Mouse (Mus musculus): Measurements from ENCODE around the gene Rapgef1. TPM values are rescaled to one million over a fixed set of nuclear protein-coding genes. Genes with fewer than 3 reads are reported as not detected.
"Not testable (repeated sequence)": the region's sequence is repeated elsewhere in the genome, so short reads cannot be mapped to it uniquely, and the experiment has no call there.

The Rapgef1 gene
- polyA plus RNA-seq, 2 experiments, result 20.8 to 51.1 TPM

DNA sequence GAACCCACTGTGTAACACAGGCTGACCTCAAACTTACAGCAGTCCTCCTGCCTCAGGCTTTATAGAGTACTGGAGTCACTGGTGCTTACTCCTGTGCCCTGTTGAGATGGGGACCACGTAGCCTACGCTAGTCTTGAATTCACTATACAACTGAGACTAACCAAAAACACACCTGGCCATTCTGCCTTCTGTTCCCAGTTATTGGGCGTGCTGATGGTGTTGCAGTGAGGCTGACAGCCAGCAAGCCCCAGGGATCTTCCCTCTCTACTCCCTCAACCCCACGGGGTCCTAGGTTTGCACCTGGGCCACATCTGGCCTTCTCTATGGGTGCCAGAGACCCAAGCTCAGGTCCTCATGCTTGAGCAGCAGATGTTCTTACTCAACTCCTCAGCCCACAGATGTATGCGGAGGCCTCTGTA, 9.3 kb downstream of the Rapgef1 start:
- Histone ChIP-seq H3K27ac (replicated peaks; ENCODE audit: low read depth, low read length) (no peak overlapping the region), H3K4me3 (replicated peaks; ENCODE audit: low read length) (no peak overlapping the region), H3K9me3 (ENCODE audit: control insufficient read depth, low read length) (no peaks in the 10 kb centered on the region), H3K4me1 (ENCODE audit: control insufficient read depth, insufficient read depth, low read length) (peaks cover 42% of the 10 kb centered on the region), H3K36me3 (ENCODE audit: control insufficient read depth, insufficient read depth, low read length) (0 out of 2 replicates have a peak, but pooled peaks cover 4% of the 10 kb centered on the region), H3K27me3 (ENCODE audit: control insufficient read depth, insufficient read depth, low read length) (no peaks in the 10 kb centered on the region), H3K9ac (ENCODE audit: low read depth, low read length, severe bottlenecking) (no peak overlapping the region), H3K4me2 (replicated peaks; ENCODE audit: low read depth, low read length, severe bottlenecking) (no peak overlapping the region)
- no peak for ATAC-seq (ENCODE audit: low FRiP score, low read depth)
- DNase-seq (ENCODE audit: low spot score), result no peak
- TF ChIP-seq POLR2A (IDR thresholded peaks at IDR 0.05; ENCODE audit: borderline replicate concordance, extremely low read depth, insufficient read depth, insufficient read length), result no peak
- WGBS, result 55% methylated on average over 5 of the region's 5 CpGs

DNA sequence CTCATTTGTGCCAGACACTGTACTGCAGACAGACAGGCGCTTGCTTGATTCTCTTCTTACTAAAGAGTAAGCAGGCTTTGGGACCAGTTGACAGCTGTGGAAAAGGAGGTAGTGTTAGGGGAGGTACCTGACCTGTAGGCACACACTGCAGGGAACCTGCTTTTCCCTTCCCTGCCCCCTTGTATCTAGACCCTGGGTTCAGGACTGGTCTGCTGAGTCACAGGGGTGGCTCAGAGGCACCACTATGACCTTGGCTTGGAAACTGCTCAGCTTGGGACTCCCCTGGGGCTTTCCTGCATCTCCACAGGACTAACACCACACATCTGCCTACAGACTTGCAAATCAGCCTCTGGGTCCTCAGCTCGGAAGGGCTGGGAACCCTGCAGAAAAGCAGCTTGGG, 9.8 kb downstream of the Rapgef1 start:
- Histone ChIP-seq H3K4me1 (ENCODE audit: control insufficient read depth, insufficient read depth, low read length) (peaks cover 40% of the 10 kb centered on the region), H3K9me3 (ENCODE audit: control insufficient read depth, low read length) (no peaks in the 10 kb centered on the region)

DNA sequence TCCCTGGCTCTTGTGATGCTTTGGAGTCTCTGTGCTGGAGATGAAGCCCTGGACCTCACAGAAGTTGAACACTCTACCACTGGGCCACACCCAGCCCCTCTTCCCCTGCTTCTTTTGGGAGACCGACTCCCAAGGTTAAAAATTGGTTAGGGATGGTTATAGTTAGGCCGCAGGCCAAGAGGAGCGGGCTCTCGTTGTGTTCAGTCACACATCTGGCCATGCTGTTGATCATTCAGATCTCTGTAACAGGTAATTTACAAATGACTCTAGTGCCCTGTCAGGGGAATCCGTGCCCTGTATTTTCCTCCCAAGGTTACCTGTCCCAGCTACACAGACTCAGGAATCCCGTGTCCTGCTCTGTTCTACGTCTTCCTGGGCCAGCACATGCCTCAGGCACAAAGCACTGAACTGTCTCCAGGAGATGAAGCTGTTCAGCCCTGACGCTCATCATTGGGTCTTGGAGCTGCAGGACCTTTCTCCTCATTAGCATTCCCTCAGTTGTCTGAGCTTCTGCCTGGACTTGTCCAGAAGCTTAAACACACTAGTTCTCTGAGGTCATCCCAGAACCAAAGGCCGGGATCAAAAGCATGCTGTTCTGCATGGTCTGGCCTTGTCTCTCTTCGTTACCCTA, 10.7 kb downstream of the Rapgef1 start:
- no peak for TF ChIP-seq POLR2A (IDR thresholded peaks at IDR 0.05; ENCODE audit: borderline replicate concordance, extremely low read depth, insufficient read depth, insufficient read length)
- no peaks in the 10 kb centered on the region for H3K9me3 ChIP-seq (ENCODE audit: control insufficient read depth, low read length)
- H3K36me3 ChIP-seq (ENCODE audit: control insufficient read depth, insufficient read depth, low read length), result 0 out of 2 replicates have a peak, but pooled peaks cover 4% of the 10 kb centered on the region
- 76% methylated on average over 10 of the region's 10 CpGs for WGBS
- no peak for DNase-seq (ENCODE audit: low spot score)
- no peaks in the 10 kb centered on the region for H3K27me3 ChIP-seq (ENCODE audit: control insufficient read depth, insufficient read depth, low read length)
- H3K4me2 ChIP-seq (replicated peaks; ENCODE audit: low read depth, low read length, severe bottlenecking), result no peak overlapping the region
- H3K4me3 ChIP-seq (replicated peaks; ENCODE audit: low read length), result no peak overlapping the region
- no peak overlapping the region for H3K27ac ChIP-seq (replicated peaks; ENCODE audit: low read depth, low read length)
- no peak overlapping the region for H3K9ac ChIP-seq (ENCODE audit: low read depth, low read length, severe bottlenecking)
- no peak for ATAC-seq (ENCODE audit: low FRiP score, low read depth)
- peaks cover 33% of the 10 kb centered on the region for H3K4me1 ChIP-seq (ENCODE audit: control insufficient read depth, insufficient read depth, low read length)

More for the DNA sequence above, 9.8 kb downstream of the Rapgef1 start:
- H3K9ac ChIP-seq (ENCODE audit: low read depth, low read length, severe bottlenecking), result no peak overlapping the region
- TF ChIP-seq POLR2A (IDR thresholded peaks at IDR 0.05; ENCODE audit: borderline replicate concordance, extremely low read depth, insufficient read depth, insufficient read length), result no peak
- no peak for DNase-seq (ENCODE audit: low spot score)
- WGBS, result 74% methylated on average over 2 of the region's 2 CpGs
- H3K27ac ChIP-seq (replicated peaks; ENCODE audit: low read depth, low read length), result no peak overlapping the region
- H3K36me3 ChIP-seq (ENCODE audit: control insufficient read depth, insufficient read depth, low read length), result 0 out of 2 replicates have a peak, but pooled peaks cover 4% of the 10 kb centered on the region
- no peaks in the 10 kb centered on the region for H3K27me3 ChIP-seq (ENCODE audit: control insufficient read depth, insufficient read depth, low read length)
- no peak overlapping the region for H3K4me2 ChIP-seq (replicated peaks; ENCODE audit: low read depth, low read length, severe bottlenecking)
- ATAC-seq (ENCODE audit: low FRiP score, low read depth), result no peak
- no peak overlapping the region for H3K4me3 ChIP-seq (replicated peaks; ENCODE audit: low read length)

DNA sequence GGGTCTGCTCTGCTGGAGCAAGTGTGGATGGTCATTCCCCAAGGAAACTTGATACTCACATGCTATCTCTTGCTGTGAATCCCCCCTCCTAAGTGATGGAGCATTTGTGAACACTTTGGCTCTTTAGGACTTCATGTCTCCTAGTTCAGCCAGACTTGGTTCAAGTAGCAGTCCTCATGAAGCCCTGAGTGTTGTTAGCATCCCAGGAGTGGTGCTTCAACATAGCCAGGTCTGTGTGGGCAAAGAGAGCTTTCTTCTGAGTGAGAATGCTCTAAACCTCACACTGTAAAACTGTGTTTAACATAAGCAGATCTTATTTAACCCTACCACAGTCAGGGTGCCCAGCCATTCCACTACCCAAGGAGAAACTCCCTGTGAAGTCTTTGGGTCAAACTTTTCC, 11.5 kb downstream of the Rapgef1 start:
- Histone ChIP-seq H3K4me2 (replicated peaks; ENCODE audit: low read depth, low read length, severe bottlenecking) (no peak overlapping the region), H3K9me3 (ENCODE audit: control insufficient read depth, low read length) (no peaks in the 10 kb centered on the region), H3K27ac (replicated peaks; ENCODE audit: low read depth, low read length) (no peak overlapping the region), H3K9ac (ENCODE audit: low read depth, low read length, severe bottlenecking) (no peak overlapping the region), H3K36me3 (ENCODE audit: control insufficient read depth, insufficient read depth, low read length) (0 out of 2 replicates have a peak, but pooled peaks cover 4% of the 10 kb centered on the region), H3K4me3 (replicated peaks; ENCODE audit: low read length) (no peak overlapping the region), H3K4me1 (ENCODE audit: control insufficient read depth, insufficient read depth, low read length) (peaks cover 36% of the 10 kb centered on the region), H3K27me3 (ENCODE audit: control insufficient read depth, insufficient read depth, low read length) (no peaks in the 10 kb centered on the region)
- DNase-seq (ENCODE audit: low spot score) (no peak), ATAC-seq (ENCODE audit: low FRiP score, low read depth) (no peak)
- TF ChIP-seq POLR2A (IDR thresholded peaks at IDR 0.05; ENCODE audit: borderline replicate concordance, extremely low read depth, insufficient read depth, insufficient read length), result no peak

DNA sequence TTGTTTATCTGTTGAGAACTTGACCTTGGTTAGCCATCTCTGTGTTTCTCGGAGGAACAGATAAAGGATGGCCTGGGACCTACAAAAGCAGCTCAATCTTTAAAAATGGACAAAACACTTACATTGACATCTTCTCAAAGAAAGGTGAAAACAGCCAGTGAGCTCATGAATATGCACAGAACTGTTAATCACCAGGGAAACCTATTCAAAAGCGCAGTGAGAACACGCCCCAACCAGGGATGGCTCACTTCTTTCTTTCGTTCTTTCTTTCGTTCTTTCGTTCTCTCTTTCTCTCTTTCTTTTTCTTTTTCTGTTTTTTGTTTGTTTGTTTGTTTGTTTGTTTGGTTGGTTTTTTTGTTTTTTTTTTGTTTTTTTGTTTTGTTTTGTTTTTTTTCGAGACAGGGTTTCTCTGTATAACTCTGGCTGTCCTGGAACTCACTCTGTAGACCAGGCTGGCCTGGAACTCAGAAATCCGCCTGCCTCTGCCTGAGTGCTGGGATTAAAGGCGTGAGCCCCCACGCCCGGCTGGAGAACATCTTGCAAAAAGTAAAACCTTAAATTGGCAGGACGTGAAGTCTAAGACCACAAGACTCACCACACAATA, 12.1 kb downstream of the Rapgef1 start:
- not testable (repeated sequence) for H3K27me3 ChIP-seq (ENCODE audit: control insufficient read depth, insufficient read depth, low read length)
- peaks cover 36% of the 10 kb centered on the region for H3K4me1 ChIP-seq (ENCODE audit: control insufficient read depth, insufficient read depth, low read length)

More for the DNA sequence above, 12.1 kb downstream of the Rapgef1 start:
- H3K36me3 ChIP-seq (ENCODE audit: control insufficient read depth, insufficient read depth, low read length); H3K27ac ChIP-seq (replicated peaks; ENCODE audit: low read depth, low read length); H3K9me3 ChIP-seq (ENCODE audit: control insufficient read depth, low read length); H3K4me2 ChIP-seq (replicated peaks; ENCODE audit: low read depth, low read length, severe bottlenecking); H3K9ac ChIP-seq (ENCODE audit: low read depth, low read length, severe bottlenecking); ATAC-seq (ENCODE audit: low FRiP score, low read depth); DNase-seq (ENCODE audit: low spot score); H3K4me3 ChIP-seq (replicated peaks; ENCODE audit: low read length): not testable (repeated sequence)
- WGBS, result 88% methylated on average over 12 of the region's 12 CpGs
